Mouse (Mus musculus) brain, embryonic 14.5 days (tissue): ENCODE results near the gene Necab2.

ENCODE experiments used
- CTCF ChIP-seq: fragments of 200-500 bp; IDR thresholded peaks from 2 replicates; pipeline ENCODE4 v1.5.1; 2012; ENCODE audit warnings: inconsistent platforms, mild to moderate bottlenecking, moderate library complexity, borderline replicate concordance; ENCODE audit not compliant: insufficient read depth, insufficient read length; ENCODE audit errors: extremely low read depth
- POLR2A ChIP-seq: fragments of 200-500 bp; IDR thresholded peaks from 2 replicates; pipeline ENCODE4 v1.6.1; 2012; ENCODE audit warnings: mild to moderate bottlenecking, inconsistent platforms, borderline replicate concordance; ENCODE audit not compliant: poor library complexity, insufficient read depth, insufficient read length, severe bottlenecking; ENCODE audit errors: extremely low read depth

GRCm38 (mm10) chr8:119513405-119513804 lies 66.9 kb downstream of the Necab2 start:
- TF ChIP-seq CTCF (no peak), POLR2A (no peak)
